Mouse (Mus musculus) Muller cell, postnatal 12 days (primary cell): ENCODE results near the gene Cdkn2aipnl.
A peak's percentile ranks its signal among the peaks of the same experiment; 100 is the strongest.

Experiments
- DNase-seq: peaks from one replicate; pipeline ENCODE4 v3.0.0-alpha.2; 2015; ENCODE audit errors: inconsistent ontology term

The Cdkn2aipnl gene

DNA sequence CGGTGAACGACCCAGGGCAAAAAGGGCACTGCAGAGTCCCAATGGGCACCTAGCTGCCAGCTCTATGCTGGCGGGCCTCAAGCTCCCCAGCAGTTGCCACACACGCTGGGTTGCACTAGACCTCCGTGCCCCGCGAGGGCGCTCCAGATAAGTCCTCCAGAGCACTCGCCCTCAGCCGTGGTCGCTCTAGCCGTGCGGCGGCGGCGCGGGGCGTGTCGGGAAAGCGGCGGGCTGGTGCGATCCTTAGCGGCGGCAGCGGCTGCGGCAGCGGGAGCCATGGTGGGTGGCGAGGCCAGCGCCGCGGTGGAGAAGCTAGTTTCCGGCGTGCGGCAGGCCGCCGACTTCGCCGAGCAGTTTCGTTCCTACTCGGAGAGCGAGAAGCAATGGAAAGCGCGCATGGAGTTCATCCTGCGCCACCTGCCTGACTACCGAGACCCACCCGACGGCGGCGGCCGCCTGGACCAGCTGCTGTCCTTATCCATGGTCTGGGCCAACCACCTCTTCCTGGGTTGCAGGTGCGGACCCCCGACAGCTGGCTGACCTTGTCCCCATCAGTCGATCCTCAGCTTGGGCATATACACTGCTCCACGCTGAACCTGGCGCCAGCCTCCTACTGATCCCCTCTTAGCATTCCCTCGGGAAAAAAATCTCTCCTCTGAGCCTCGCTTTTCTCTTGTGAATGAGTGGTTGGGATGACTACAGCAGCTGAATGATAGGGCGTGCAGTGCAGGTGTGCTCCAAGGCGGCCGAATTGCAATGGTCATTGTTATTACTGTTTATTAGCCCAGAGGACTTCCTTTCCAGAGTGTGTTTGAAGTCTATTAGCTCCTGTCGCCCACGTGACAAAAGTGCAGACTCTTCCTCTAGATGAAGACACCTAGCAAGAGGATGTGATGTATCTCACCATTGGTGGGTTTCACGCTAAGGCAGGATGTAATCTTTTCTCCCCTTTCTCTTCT, at the start of gene Cdkn2aipnl:
TSS of gene Cdkn2aipnl (plus strand) at position 219 of the 959 bp plus-strand sequence.
- DNase-seq = peak; percentile 97

DNA sequence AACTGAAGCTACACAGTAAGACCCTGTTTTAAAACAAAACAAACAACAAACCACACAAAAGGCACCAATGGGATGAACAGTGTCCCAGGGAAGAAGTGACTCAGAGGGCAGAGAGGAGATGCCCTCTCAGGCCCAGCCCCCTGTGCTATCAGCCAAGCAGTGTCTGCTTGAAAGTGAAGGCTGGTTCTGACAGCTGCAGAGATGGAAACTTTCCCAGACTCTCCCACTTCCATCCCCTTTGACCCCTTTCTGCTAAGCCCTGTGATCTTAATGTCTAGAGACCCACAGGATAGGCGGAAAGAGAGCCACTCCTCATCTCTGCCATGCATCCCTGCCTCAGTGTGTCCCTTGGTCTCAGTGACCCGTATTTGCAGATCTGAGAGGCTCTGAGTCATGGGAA, 49.5 kb upstream of the Cdkn2aipnl start:
- peak; percentile 88 for DNase-seq

DNA sequence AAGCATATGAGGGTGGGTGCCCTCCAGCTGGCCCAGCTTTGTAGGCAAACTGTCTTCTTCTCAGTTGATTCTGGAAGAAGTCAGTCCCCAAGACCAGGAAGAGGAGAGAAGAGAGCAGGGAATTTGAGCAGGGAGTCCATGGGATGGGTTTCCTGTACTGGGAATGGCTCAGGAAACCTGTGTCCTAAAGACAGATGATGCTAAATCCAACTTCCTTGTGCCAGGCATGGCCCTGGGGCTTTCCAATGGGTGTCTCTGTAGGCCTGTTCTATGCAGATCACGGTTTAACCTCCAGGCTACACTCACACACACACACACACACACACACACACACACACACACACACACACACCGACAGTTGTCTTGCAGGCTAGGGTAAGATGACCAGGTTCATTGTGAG, 48.9 kb upstream of the Cdkn2aipnl start:
- no peak for DNase-seq

DNA sequence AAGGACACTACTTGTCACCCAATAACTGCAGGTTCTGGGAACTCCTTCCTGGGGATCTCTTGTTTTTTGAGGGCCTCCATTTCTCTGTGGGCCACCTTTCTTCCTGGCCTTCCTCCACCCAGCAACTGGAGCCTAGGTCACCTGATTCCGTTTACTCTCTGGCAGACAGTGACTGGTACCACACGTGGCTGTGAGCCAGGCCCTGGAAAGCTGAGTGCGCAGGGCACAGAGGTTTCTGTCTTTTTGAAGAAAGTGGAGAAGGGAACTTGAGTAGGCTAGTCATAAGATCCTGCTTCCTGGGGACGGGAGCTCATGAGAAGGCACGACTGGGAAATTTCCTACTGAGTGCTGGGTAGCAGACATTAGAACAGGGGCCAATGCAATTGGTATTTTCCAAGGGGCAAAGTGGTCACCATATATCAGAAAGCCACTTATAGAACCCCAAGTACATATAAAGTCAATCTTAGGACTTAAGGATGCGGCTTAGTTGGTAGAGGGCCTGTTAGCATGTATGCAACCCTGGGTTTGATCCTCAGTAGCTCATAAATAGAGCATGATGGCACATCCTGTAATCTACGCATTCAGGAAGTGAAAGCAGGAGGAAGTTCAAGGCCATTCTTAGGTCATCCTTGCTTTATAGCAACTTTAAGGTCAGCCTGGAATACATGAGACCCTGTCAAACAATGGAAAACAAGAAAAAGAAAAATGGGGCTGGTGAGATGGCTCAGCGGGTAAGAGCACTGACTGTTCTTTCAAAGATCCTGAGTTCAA, 45.9 kb upstream of the Cdkn2aipnl start:
- no peak for DNase-seq

DNA sequence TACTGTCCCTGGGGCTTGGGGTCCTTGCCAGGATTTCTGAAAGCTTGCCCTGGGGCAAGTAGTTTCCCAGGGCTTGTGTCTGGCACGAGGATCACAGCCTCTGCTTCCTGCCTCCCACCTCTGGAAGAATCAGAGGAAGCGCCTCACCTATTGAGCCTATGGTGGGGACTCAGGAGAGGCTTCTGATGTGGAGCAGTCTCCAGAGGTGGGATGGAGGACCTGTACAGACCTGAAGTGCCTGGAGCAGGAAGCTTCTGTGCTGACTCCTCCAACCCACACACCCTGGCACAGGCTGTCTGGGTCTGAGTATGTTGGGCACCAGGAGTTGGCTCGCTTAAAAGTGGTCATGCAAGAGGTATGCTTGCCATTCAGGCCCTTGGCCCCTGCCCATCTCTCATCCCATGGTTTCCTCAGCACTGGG, 45.0 kb upstream of the Cdkn2aipnl start:
- peak; percentile 94 for DNase-seq

DNA sequence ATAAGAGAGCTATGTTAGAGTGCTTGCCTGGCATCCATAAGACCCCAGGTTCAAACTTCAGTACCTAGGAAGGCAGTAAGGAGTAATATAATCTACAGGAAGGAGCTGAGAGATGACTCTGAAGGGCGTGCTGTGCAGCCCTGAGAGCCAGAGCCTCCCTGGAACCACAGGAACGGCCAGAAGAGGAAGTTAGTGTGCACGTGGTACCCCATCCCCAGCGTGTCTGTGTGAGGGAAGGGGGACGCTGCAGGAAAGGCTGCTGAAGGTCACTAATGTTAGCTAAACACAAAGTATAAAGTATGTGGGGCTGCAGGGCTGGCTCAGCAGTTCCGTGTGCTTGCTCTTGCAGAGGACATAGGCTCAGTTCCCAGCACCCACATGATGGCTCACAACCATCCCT, 41.9 kb upstream of the Cdkn2aipnl start:
- no peak for DNase-seq

DNA sequence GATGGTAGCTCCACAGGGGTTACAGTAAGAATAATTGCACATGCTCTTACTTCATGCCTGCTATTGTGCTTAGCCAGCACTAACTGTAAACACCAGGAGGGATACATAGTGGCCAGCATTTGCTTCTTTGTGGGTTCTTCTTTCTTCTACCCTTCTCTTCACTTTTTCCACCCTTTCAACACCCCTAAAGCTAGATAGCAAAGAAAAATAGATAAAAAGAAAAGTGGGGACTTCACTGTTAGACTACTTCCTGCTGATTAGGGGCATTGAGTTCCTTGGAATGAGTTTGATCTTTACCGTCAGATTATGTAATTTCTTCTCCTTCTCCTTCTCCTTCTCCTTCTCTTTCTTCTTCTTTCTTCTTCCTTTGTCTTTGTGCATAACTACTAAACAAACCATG, 41.1 kb upstream of the Cdkn2aipnl start:
- no peak for DNase-seq

DNA sequence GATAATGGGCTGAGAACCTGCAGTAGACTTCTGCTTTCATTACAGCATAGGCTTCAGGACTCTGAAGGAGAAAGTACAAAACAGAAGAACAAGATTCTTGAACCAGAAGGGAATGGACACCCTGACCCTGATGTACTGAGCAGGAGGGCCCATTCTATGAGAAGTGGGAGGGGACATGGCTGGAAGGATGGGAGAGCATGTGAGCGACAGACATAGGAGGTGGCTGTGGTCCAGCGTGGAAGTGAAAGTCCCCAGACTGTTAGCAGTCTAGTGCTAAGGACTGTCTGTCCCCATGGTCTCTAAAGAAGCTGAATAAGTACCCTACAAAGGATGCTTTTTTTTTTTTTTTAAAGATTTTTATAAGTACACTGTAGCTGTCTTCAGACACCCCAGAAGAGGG, 40.4 kb upstream of the Cdkn2aipnl start:
- DNase-seq = no peak

DNA sequence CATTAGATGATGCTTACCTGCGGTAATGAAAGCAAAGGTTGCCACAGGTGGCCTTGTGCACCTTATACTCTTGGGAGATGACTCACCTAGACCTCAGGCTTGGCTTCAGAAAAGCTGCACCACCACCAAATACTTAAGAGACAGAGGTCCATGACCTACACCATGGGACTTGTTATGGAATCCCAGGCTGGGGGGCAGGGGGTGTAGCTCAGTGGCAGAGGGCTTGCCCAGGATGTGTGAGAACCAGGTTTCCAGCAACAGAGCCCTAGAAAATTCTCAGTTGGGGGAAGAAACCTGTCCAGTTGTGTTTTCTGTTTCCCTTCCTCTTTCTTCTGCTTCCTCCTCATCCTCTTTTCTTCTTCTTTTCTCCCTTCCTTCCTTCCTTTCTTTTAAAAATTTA, 36.3 kb upstream of the Cdkn2aipnl start:
- DNase-seq = no peak

DNA sequence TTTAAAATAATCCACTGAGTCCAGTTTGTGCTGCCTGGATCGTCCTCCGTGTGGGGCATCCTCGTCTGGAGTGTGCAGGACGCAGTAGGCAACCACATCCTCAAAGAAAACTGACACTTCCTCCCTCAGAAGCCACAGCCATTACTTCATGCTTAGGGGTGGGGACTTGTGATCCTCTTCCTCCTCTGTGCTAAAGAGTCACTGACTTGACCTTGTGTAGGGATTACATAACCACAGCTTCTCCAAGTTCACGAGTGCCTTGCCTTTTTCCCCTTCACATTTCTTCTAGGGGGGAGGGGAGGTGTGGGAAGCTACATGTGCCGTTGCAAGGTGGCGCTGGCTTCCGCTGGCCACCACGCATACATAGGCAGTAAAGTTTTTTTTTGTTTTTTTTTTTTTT, 35.7 kb upstream of the Cdkn2aipnl start:
- no peak for DNase-seq

DNA sequence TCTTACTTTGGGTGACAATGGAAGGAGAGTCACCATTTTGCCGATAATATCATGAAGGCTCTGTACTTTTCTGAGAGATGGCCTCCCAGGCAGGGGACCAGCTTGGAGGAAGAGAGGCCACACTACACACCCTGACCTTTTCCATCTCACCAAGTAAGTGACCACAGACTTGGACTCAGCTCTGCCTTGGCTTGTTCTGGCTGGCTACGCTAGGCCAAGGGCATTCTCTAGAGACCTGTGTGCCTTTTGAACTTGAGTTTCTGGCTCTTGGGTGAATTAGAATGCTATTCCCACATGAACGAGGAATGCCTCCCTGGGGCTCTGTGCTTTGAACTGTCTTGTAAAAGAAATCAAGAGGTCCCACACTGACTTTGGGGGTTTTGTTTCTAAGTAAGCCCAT, 33.2 kb upstream of the Cdkn2aipnl start:
- no peak for DNase-seq

DNA sequence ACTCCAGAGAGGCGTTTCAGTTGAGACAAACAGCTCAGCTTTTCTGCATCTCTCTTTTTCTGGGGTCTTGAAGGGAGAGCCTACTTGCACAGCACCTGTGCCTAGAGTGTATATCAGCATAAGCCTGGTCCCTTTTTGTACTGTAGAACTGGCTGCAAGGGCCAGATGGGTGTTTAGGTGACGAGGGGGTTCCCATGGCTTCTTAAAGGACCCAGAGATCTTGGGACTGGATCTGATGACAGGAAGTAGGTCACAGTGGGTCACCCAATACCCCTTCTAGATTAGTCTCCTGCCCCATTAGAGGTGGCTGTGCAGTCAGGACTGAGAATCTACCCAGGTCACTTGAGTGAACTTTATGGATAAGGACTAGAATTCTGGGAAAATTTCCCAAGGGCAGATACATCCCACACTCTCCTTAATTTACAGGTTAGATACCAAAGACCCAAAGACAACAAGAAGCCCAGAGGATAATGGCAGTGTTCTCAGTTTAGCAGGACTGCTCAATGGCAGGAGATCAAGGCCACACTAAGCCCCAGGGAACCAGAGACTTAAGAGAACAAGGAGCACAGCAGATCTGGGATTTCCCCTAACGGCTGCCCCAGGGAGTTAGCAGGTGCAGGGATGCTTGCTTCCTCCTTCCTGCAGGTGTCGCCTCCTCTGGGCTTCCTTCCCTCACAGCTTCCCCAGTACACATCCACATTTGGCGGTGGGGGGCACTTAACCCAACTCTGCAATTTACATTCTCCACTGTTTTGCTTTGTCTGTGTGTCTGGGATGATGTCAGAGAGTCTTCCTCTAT, 31.6 kb upstream of the Cdkn2aipnl start:
- no peak for DNase-seq

DNA sequence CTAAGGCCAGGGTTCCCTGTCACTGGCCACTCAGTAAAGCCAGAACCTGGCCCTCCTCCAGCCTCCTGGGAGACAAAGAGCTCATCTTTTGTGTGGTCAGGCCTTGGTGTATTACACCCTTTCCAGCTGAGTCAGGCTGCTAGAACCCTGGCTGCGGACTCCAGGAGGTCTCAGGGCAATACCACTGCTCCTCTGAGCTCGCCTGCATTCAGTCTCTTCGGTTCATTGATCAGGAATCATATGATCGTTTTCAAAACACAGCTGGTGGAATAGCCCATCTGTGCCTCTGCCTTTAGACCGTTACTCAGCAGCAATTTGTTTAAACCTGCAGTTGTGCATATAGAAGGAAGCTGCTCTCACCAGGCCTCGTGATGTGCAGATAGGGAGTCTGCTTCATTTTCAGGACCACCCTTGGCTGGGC, 30.1 kb upstream of the Cdkn2aipnl start:
- peak; percentile 88 for DNase-seq

DNA sequence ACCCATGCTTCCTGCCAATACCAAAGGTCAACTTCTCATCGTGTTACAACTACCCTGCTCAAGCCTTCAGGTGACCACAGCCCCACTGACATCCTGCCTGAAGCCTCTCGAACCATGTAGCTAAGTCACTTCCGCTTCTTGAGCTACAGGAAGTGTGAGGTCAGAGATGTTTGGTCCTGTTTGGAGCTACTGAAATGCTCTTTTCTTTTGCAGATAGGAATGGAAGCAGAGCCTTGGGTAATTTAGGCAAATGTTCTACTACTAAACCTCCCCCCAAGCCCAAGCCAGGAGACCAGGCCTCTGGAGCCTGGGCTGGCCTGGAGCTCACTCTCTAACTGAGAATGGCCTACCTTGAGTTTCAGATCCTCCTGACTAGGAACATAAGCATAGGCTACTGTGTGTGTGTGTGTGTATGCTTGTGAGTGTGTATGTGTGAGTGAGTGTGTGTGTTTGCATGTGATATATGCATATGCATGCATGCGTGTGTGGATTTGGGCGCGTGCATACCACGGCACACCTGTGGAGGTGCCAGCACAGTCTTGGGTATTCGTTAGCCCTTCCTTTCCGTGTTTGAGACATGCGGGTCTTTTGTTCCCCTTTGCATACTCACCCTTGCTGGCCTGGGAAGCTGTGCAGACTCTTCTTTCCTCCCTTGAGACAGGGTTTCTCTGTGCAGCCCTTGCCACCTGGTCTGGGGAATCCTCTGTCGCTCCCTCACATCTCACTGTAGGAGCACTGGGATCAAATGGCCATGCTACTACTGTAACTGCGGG, 28.5 kb upstream of the Cdkn2aipnl start:
- no peak for DNase-seq

DNA sequence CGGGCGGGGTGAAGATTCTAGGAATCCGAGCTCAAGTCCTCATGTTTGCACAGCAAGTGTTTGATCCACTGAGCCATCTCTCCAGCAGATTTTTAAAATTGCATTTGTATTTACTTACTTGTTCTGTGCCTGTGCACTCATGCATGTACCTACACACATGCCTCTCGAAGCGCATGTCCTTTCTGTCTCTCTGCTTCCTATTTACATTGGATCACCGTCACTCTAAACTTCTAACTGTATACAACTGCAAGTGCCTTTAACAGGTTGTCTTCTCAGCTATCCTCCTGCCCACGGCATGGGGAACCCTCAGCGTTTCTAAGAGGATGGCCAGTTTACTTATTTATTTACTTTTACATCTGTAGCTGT, 27.9 kb upstream of the Cdkn2aipnl start:
- DNase-seq = no peak

DNA sequence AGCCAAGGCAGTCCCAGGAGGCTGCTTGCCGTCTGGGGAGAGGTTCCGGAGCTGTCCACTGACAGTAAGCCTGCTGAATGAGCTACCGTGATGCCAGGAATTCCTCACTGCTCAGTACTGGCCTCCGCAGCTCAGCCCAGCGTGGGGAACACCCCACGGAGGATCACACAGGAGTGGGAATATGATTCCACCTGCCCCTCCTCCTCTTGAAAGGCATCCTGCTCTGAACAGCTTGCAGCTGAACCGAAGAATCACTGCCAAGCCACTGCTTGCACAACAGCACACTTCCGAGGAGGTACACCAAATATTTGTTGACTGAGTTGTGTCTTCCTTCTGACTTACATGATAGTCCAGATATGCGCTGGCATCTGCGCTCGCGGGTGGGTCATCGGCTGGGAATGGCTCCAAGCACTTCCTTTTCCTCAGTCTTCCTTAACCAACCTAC, 26.9 kb upstream of the Cdkn2aipnl start:
- peak; percentile 77 for DNase-seq

DNA sequence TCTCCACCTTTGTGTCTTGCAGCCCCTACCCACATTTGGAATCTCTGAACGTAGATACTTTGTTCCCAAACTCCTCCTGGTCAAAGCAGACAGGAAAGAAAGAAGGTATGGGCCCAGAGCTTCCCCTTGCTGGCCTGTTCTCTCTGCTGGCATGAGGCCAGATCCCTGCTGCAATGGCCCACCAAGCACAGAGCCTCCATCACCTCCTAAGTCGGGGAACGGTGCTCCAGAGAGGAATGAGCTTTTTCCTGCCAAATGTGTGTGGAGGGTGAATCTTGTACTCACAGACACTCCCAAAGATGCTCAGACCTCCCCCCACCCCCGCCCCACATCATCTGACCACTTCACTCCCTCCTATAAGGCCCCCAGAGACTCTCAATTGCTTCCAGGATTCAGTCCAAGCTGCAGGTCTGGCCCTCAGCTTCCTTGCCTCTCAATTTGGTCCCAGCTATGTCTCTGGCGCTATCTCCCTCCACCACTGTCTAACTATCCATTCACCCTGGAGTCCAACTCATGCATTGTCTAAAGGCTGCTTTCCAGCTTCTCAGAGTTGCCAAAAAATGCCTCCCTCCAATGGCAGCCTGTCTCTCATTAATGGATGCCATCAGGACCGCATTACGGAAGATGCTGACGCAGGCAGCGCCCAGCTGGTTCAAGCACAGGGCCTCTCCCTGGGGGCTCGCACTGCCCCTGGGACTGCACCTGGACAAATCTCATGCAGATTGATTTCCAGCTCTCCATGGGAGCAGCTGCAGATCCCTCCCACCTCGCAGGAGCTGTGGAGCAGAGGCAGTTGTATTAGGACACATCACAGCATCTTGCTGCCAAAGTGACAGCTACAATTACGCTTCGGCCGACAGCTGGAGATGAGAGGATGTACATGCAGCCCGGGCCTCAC, 24.6 kb upstream of the Cdkn2aipnl start:
- peak; percentile 68 for DNase-seq

DNA sequence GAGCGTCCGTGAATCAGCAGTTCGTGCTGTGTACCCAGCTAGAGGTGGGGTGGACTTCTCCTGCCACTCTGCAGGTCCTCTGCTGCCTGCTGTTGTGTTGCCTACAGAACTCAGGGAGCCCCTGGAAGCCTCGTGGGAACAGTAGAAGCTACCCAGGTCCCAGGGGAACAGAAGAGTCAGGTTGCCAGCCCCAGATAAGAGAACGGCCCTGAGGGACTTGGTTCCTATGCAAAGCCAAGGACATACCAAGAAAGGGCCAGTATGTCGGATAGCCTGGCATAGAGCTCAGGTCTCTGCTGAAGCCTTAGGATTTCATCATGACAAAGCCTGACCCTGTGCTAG, 24.0 kb upstream of the Cdkn2aipnl start:
- DNase-seq = no peak

DNA sequence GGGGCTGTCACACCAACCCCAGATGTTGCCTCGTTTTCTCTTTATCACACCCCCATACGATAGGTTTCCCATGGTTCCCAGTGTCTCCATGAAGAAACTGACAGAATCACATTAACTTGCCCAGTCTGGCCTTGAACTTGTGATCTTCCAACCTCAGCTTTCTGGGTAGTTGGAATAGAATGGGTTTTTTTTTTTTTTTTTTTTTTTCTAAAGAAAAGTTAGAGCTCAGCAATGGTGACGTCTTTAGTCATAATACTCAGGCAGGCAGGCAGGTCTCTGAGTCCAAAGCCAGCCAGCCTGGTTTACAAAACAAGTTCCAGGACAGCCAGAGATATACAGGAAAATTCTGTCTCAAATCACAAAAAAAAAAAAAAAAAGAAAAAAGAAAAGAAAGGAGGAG, 23.2 kb upstream of the Cdkn2aipnl start:
- DNase-seq = no peak

DNA sequence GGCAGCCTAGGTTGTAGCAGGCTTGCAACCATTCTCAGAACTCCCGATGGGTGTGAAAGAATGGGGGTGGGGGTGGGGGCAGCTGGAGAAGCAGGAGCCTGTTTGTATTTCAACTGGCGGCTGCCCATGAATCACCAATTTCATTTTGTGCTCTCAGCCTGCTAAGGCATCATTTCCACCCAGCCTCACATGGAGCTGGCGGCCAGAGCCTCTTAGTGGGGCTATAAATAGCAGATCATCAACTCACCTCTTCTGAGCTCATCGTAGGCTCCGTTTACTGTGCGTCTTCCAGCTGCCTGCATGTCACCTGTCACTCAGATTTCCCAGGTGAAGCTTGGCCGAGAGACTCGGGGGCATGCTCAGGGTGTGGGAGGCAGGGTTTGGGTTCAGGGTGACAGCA, 21.9 kb upstream of the Cdkn2aipnl start:
- peak; percentile 71 for DNase-seq
